Mouse (Mus musculus) embryonic facial prominence, embryonic 10.5 days (tissue): ENCODE results near the gene Clcn5. TPM values are rescaled to one million over a fixed set of nuclear protein-coding genes. Genes with fewer than 3 reads are reported as not detected.

Experiments used
- DNase-seq: peaks from one replicate; pipeline ENCODE4 v3.0.0-alpha.2; 2017; ENCODE audit warnings: low spot score
- H3K27ac ChIP-seq: fragments of 300-500 bp; sonication (generic); replicated peaks from 2 replicates; pipeline ENCODE4 v1.5.1; 2016; ENCODE audit warnings: mild to moderate bottlenecking
- H3K27me3 ChIP-seq: fragments of 300-500 bp; sonication (generic); replicated peaks from 2 replicates; pipeline ENCODE4 v1.6.1; 2016; ENCODE audit warnings: low read depth, mild to moderate bottlenecking; ENCODE audit not compliant: poor library complexity, severe bottlenecking
- H3K36me3 ChIP-seq: fragments of 300-500 bp; sonication (generic); replicated peaks from 2 replicates; pipeline ENCODE4 v1.6.1; 2016; ENCODE audit warnings: mild to moderate bottlenecking, moderate library complexity
- H3K4me1 ChIP-seq: fragments of 300-500 bp; sonication (generic); 2 replicates; pipeline ENCODE4 v1.6.1; 2016
- H3K4me3 ChIP-seq: fragments of 300-500 bp; sonication (generic); 2 replicates; pipeline ENCODE4 v1.5.1; 2016; ENCODE audit warnings: mild to moderate bottlenecking, moderate library complexity
- H3K9me3 ChIP-seq: fragments of 300-500 bp; sonication (generic); 2 replicates; pipeline ENCODE4 v1.6.1; 2016; ENCODE audit warnings: mild to moderate bottlenecking
- WGBS: fragments of 180-500 bp; shearing (Covaris S2); methylation state at CpG from one replicate; pipeline ENCODE4 v1.1.7; 2016; 5-methylcytosine and 5-hydroxymethylcytosine counted together
- polyA plus RNA-seq: library from polyadenylated mRNA; unstranded; fragments of >200 nt; fragmentation: Nextera tagmentation; extraction: Ambion mirVana; gene quantifications from 2 replicates; pipeline ENCODE4 v1.2.1, GENCODE M21; 2016

The Clcn5 gene
- polyA plus RNA-seq: 19.4 and 19.5 TPM in 2 replicates

- peak within 1 kb of the TSS; percentile 85 for H3K27ac ChIP-seq
- 19% methylated on average over 43 of the region's 43 CpGs for WGBS
- H3K27me3 ChIP-seq: no peaks in the 10 kb centered on the region; the same call in 1 of the 2 replicates
- peaks cover 17% of the 10 kb centered on the region; the same call in 1 of the 2 replicates for H3K4me1 ChIP-seq
- H3K4me3 ChIP-seq: peak within 1 kb of the TSS; percentile 67
- no peaks in the 10 kb centered on the region for H3K36me3 ChIP-seq
- H3K9me3 ChIP-seq: no peaks in the 10 kb centered on the region
- peak; percentile 97 for DNase-seq
Measured at GRCm38 (mm10) chrX:7319089-7319721, at the start of gene Clcn5. Gene Clcn5 (minus strand): TSS chrX:7319358.

DNA sequence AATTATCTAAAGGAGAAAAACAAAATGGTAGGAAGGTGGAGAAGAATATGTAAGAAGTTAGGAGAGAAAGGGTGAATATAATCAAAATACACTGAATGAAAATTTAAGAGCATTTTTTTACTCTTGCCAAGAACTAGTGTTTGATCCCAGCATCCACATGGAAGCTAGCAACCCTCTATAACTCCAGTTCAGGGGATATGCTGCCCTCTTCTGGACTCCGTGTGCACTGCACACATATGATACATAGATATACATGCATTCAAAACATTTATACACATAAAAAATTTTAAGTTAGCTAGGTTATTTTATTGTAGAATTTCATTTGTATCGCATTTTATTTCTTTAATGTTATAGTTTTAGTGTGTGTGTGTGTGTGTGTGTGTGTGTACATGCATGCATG, 6.3 kb upstream of the Clcn5 start:
- Histone ChIP-seq H3K4me3 (no peak overlapping the region), H3K4me1 (no peaks in the 10 kb centered on the region), H3K36me3 (no peaks in the 10 kb centered on the region), H3K9me3 (no peaks in the 10 kb centered on the region), H3K27me3 (no peaks in the 10 kb centered on the region), H3K27ac (no peak overlapping the region)
- DNase-seq: no peak
- WGBS: 34% methylated on average over 2 of the region's 2 CpGs

- H3K4me1 ChIP-seq: no peaks in the 10 kb centered on the region
- H3K36me3 ChIP-seq: no peaks in the 10 kb centered on the region
- 12% methylated on average over 7 of the region's 7 CpGs for WGBS
- peak; percentile 56 for DNase-seq
- H3K27me3 ChIP-seq: no peaks in the 10 kb centered on the region; the same call in 1 of the 2 replicates
- H3K27ac ChIP-seq: no peak overlapping the region
- H3K4me3 ChIP-seq: no peak overlapping the region
- no peaks in the 10 kb centered on the region for H3K9me3 ChIP-seq
Measured at GRCm38 (mm10) chrX:7322288-7322687, 3.1 kb upstream of the Clcn5 start.

DNA sequence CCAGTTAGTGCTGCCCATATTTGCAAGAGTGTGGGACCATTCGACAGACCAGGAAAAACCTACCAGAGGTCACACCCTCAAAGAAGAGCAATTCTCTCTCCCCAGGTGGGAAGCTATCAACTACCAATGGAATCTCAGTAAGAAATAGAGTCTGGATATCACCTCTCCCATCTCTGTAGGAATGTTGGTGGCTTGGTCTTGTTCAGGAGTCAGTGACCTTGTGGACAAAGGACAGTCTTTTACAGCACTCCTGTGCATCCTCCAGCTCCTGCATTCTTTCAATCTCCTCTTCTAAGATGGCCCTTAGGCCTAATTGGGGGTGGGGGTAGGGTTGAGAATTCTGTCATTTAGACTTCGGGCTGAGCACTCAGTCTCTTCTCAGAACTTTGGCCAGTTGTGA, 1.4 kb upstream of the Clcn5 start:
- 62% methylated on average over 2 of the region's 2 CpGs for WGBS
- H3K27ac ChIP-seq: no peak overlapping the region
- no peaks in the 10 kb centered on the region; the same call in 1 of the 2 replicates for H3K27me3 ChIP-seq
- peaks cover 7% of the 10 kb centered on the region; the same call in 1 of the 2 replicates for H3K4me1 ChIP-seq
- no peaks in the 10 kb centered on the region for H3K36me3 ChIP-seq
- H3K9me3 ChIP-seq: no peaks in the 10 kb centered on the region
- no peak for DNase-seq
- H3K4me3 ChIP-seq: no peak overlapping the region

DNA sequence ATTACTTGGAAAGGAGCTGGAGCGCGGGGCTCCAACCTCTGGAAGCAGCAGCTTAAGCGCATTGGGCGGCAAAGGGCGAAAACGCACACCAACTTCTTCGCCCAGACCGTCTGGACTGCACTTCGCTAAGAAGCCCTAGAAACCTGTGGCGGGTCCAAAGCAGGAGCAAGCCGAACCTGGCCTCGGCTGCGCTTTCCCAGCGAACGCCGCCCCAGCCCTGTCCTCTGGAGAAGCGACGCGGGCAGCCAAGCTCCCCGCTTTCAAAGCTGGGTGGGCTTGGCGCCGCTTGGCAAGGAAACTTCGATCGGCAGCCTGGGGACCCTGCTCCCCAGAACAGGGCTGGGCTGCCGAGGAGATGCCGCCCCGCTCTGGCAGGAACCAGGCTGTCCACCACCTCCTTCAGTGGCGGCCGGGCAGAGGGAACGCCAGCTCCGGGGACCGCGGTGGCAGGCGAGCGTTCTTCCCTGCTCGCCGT, 570 bp downstream of the Clcn5 start:
- Histone ChIP-seq H3K4me3 (peak overlapping the region; percentile 67), H3K27me3 (no peaks in the 10 kb centered on the region; the same call in 1 of the 2 replicates), H3K9me3 (no peaks in the 10 kb centered on the region), H3K27ac (peak overlapping the region; percentile 85), H3K4me1 (peaks cover 17% of the 10 kb centered on the region; the same call in 1 of the 2 replicates), H3K36me3 (no peaks in the 10 kb centered on the region)
- 19% methylated on average over 37 of the region's 37 CpGs for WGBS
- no peak for DNase-seq

- WGBS: 35% methylated on average over 10 of the region's 10 CpGs
Measured at GRCm38 (mm10) chrX:7315115-7315514, 4.0 kb downstream of the Clcn5 start.

GRCm38 (mm10) chrX:7314645-7315044, 4.5 kb downstream of the Clcn5 start:
- peaks cover 17% of the 10 kb centered on the region; the same call in 1 of the 2 replicates for H3K4me1 ChIP-seq
- peak overlapping the region; percentile 15; the same call in 1 of the 2 replicates for H3K4me3 ChIP-seq
- no peaks in the 10 kb centered on the region; the same call in 1 of the 2 replicates for H3K27me3 ChIP-seq
- no peaks in the 10 kb centered on the region for H3K9me3 ChIP-seq
- peak overlapping the region; percentile 30; the same call in 1 of the 2 replicates for H3K27ac ChIP-seq
- DNase-seq: peak; percentile 18
- 35% methylated on average over 4 of the region's 4 CpGs for WGBS
- no peaks in the 10 kb centered on the region for H3K36me3 ChIP-seq

More at GRCm38 (mm10) chrX:7315115-7315514, 4.0 kb downstream of the Clcn5 start:
- Histone ChIP-seq H3K9me3 (no peaks in the 10 kb centered on the region), H3K36me3 (no peaks in the 10 kb centered on the region), H3K27me3 (no peaks in the 10 kb centered on the region; the same call in 1 of the 2 replicates), H3K4me3 (peak overlapping the region; percentile 15; the same call in 1 of the 2 replicates), H3K4me1 (peaks cover 17% of the 10 kb centered on the region; the same call in 1 of the 2 replicates), H3K27ac (peak overlapping the region; percentile 30; the same call in 1 of the 2 replicates)
- DNase-seq: peak; percentile 11

DNA sequence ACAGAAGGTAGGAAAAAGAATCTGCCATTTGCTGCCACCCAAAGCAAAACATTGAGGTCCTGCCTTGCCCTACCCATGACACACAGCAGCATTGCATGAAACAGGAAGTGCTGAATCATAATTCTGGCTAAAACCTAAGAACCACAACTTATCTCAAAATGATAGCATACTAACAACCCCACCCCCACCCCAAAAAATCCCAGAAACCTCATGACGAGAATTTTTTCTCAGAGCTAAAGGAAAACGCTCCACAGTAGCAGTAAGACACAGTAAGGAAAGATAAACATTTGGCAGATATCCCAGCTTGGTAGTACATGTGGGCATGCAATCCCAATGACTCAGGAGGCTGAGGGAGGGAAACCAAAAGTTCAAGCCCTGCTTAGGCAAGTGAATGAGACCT, 10.9 kb downstream of the Clcn5 start:
- DNase-seq: no peak
- Histone ChIP-seq H3K4me1 (no peaks in the 10 kb centered on the region), H3K4me3 (no peak overlapping the region), H3K27ac (no peak overlapping the region), H3K27me3 (no peaks in the 10 kb centered on the region), H3K9me3 (no peaks in the 10 kb centered on the region), H3K36me3 (no peaks in the 10 kb centered on the region)
- WGBS: 80% methylated on average over 2 of the region's 2 CpGs

DNA sequence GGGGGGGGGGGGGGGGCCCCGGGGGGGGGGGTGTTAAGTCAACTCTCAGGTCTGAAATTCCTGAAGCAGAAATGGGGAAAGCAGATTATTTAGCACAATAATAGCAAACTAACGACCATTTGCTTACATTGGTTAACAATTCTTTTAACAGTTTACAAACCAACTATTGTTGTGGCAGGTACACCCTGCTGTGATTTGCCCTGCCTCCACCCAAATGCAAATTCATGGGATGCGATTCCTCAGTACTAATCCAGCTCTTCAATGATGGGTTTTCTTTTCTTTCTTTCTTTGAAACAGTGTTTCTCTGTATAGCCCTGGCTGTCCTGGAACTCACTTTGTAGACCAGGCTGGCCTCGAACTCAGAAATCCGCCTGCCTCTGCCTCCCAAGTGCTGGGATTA, 12.3 kb downstream of the Clcn5 start:
- Histone ChIP-seq H3K36me3 (no peaks in the 10 kb centered on the region), H3K9me3 (no peaks in the 10 kb centered on the region), H3K27me3 (no peaks in the 10 kb centered on the region), H3K4me1 (no peaks in the 10 kb centered on the region), H3K4me3 (no peak overlapping the region), H3K27ac (no peak overlapping the region)
- WGBS: 49% methylated on average over 5 of the region's 5 CpGs
- DNase-seq: no peak

GRCm38 (mm10) chrX:7292981-7293380, 26.2 kb downstream of the Clcn5 start:
- Histone ChIP-seq H3K27ac (no peak overlapping the region), H3K27me3 (no peaks in the 10 kb centered on the region), H3K4me1 (no peaks in the 10 kb centered on the region), H3K36me3 (no peaks in the 10 kb centered on the region), H3K4me3 (no peak overlapping the region), H3K9me3 (no peaks in the 10 kb centered on the region)
- WGBS: 80% methylated on average over 2 of the region's 2 CpGs
- DNase-seq: no peak

DNA sequence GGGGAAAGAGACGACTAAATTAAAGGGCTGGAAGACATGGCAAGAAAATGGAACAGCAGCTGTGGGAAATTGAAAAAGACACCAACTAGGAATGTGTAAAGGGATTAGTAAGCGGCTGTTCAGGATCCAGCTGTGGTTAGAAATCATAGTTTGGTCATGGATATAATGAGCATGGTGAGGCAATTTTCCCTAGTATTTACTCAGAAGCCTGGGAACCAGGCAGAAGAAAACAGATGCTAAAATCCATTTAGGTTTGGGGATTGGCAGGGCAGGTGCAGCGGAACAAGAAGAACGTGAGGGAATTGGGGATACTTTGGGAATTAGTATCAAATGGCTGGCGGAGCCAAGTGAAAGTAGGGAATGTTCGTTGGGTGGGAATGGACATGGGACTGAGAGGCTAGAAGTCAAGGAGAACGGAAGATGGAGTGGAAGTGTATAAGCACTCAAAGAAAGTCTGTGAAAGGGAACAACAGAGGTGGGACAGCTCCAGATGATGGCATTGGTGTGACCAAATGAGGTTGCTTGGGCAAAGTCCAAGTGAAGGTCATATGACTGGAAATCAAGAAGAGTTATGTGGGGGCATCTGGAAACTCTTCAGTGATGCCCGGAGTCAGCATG, 26.9 kb downstream of the Clcn5 start:
- H3K27ac ChIP-seq: no peak overlapping the region
- WGBS: 91% methylated on average over 8 of the region's 8 CpGs
- H3K27me3 ChIP-seq: no peaks in the 10 kb centered on the region
- no peak for DNase-seq
- H3K4me3 ChIP-seq: no peak overlapping the region
- no peaks in the 10 kb centered on the region for H3K36me3 ChIP-seq
- H3K9me3 ChIP-seq: no peaks in the 10 kb centered on the region
- no peaks in the 10 kb centered on the region for H3K4me1 ChIP-seq

- H3K9me3 ChIP-seq: no peaks in the 10 kb centered on the region
- no peaks in the 10 kb centered on the region for H3K4me1 ChIP-seq
- no peak overlapping the region for H3K27ac ChIP-seq
- H3K4me3 ChIP-seq: no peak overlapping the region
- no peaks in the 10 kb centered on the region for H3K36me3 ChIP-seq
- WGBS: 27% methylated on average over 2 of the region's 2 CpGs
- H3K27me3 ChIP-seq: no peaks in the 10 kb centered on the region
- DNase-seq: no peak
Measured at GRCm38 (mm10) chrX:7288976-7289375, 30.2 kb downstream of the Clcn5 start.
